Mouse (Mus musculus): ENCODE results near the gene Col5a3. TPM values are rescaled to one million over a fixed set of nuclear protein-coding genes. Genes with fewer than 3 reads are reported as not detected.
"Not testable (repeated sequence)": the region's sequence is repeated elsewhere in the genome, so short reads cannot be mapped to it uniquely, and the experiment has no call there.

Col5a3 gene
- polyA plus RNA-seq, 1 experiment, result 70.3 TPM

GRCm38 (mm10) chr9:20837184-20837947 is 22.5 kb upstream of the Col5a3 start:
- Histone ChIP-seq H3K36me3 (ENCODE audit: control insufficient read depth, insufficient read depth) (no peaks in the 10 kb centered on the region), H3K4me3 (no peak overlapping the region), H3K27me3 (ENCODE audit: control insufficient read depth, insufficient read depth, insufficient read length) (peaks cover 16% of the 10 kb centered on the region), H3K79me2 (ENCODE audit: control insufficient read depth, insufficient read depth) (no peaks in the 10 kb centered on the region), H3K4me2 (ENCODE audit: low read depth) (no peak overlapping the region), H3ac (ENCODE audit: control insufficient read depth, insufficient read length) (no peak overlapping the region)
- no peak for TF ChIP-seq POLR2A (IDR thresholded peaks at IDR 0.05; ENCODE audit: insufficient read length, low read depth)
- no peak for TF ChIP-seq REST (IDR thresholded peaks at IDR 0.05; ENCODE audit: insufficient read depth, insufficient read length)
- no peak for TF ChIP-seq MYOG (IDR thresholded peaks at IDR 0.05; ENCODE audit: control insufficient read depth in 1 of 3, insufficient read depth in 1 of 3, insufficient read length in 2 of 3, low read depth in 2 of 3)
- no peak for TF ChIP-seq E2F4 (IDR thresholded peaks at IDR 0.05; ENCODE audit: insufficient read depth)
- TF ChIP-seq SRF (IDR thresholded peaks at IDR 0.05; ENCODE audit: control insufficient read depth, insufficient read length, low read depth), result no peak
- no peak for TF ChIP-seq MAX (IDR thresholded peaks at IDR 0.05; ENCODE audit: low read depth)
- no peak for TF ChIP-seq TCF3 (IDR thresholded peaks at IDR 0.05; ENCODE audit: insufficient read length, low read depth)
- no peak for TF ChIP-seq MYOD1 (IDR thresholded peaks at IDR 0.05; ENCODE audit: control insufficient read depth in 1 of 3, insufficient read length in 2 of 3, low read depth in 2 of 3)
- no peak for TF ChIP-seq POLR2AphosphoS2 (IDR thresholded peaks at IDR 0.05; ENCODE audit: insufficient read length, low read depth)
- no peak for TF ChIP-seq TCF12 (IDR thresholded peaks at IDR 0.05; ENCODE audit: insufficient read depth, poor library complexity, severe bottlenecking)
- no peak for TF ChIP-seq CEBPB (IDR thresholded peaks at IDR 0.05; ENCODE audit: insufficient read depth, poor library complexity, severe bottlenecking)
- TF ChIP-seq USF1 (IDR thresholded peaks at IDR 0.05; ENCODE audit: low read depth), result no peak

GRCm38 (mm10) chr9:20835431-20835954 is 20.6 kb upstream of the Col5a3 start:
- not testable (repeated sequence) for H3K36me3 ChIP-seq (ENCODE audit: control insufficient read depth, insufficient read depth); H3ac ChIP-seq (ENCODE audit: control insufficient read depth, insufficient read length); H3K79me2 ChIP-seq (ENCODE audit: control insufficient read depth, insufficient read depth); H3K4me2 ChIP-seq (ENCODE audit: low read depth); H3K4me3 ChIP-seq
- H3K27me3 ChIP-seq (ENCODE audit: control insufficient read depth, insufficient read depth, insufficient read length), result peaks cover 16% of the 10 kb centered on the region

GRCm38 (mm10) chr9:20834881-20835280 is 20.0 kb upstream of the Col5a3 start:
- no peaks in the 10 kb centered on the region for H3K36me3 ChIP-seq (ENCODE audit: control insufficient read depth, insufficient read depth)
- no peak overlapping the region for H3ac ChIP-seq (ENCODE audit: control insufficient read depth, insufficient read length)
- no peaks in the 10 kb centered on the region for H3K79me2 ChIP-seq (ENCODE audit: control insufficient read depth, insufficient read depth)
- H3K4me2 ChIP-seq (ENCODE audit: low read depth), result no peak overlapping the region
- H3K27me3 ChIP-seq (ENCODE audit: control insufficient read depth, insufficient read depth, insufficient read length), result peaks cover 16% of the 10 kb centered on the region
- H3K4me3 ChIP-seq, result no peak overlapping the region
- TF ChIP-seq MAX (IDR thresholded peaks at IDR 0.05; ENCODE audit: low read depth) (no peak), REST (IDR thresholded peaks at IDR 0.05; ENCODE audit: insufficient read depth, insufficient read length) (no peak)

DNA sequence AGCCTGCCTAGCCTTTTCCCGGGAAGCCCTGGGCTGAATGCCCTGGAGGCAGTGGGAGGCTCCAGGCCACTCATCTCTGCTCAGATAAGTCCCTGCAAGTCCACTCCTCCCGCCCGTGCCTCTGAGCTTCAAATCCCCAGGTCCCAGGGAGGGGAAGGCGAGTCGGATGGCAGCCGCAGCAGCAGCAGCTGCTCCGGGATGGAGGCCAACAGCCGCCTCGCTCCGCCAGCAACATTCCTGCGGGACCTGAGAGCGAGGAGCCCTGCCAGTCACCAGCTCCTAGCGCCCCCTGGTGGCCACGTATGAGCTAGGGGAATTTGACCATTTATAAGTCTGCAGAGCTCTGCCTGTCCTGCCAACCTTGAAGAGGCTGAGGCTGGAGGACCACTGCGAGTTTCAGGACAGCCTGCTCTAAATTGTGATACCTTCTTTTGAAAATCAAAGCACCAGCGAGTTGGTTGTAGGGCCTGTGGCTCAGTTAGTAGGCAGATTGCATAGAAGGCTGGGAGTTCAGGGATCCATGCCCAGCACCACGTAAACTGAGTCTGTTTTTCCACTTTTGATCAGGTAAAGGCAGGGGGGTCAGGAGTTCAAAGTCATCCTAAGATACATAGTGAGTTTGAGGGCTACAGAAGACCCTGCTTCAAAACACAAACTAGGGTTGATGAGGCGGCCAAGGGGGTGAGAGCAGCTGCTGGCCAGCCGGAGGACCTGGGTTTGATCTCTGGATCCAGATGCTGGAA is 16.2 kb upstream of the Col5a3 start:
- peak; percentile 84 for TF ChIP-seq TCF3 (IDR thresholded peaks at IDR 0.05; ENCODE audit: insufficient read length, low read depth)
- TF ChIP-seq MYOG (IDR thresholded peaks at IDR 0.05; ENCODE audit: control insufficient read depth in 1 of 3, insufficient read depth in 1 of 3, insufficient read length in 2 of 3, low read depth in 2 of 3), result peak; percentile 81 to 98 (median 96)
- TF ChIP-seq MAX (IDR thresholded peaks at IDR 0.05; ENCODE audit: low read depth), result no peak
- peak in 2 of 3 experiments; percentile 96 to 98 for TF ChIP-seq MYOD1 (IDR thresholded peaks at IDR 0.05; ENCODE audit: control insufficient read depth in 1 of 3, insufficient read length in 2 of 3, low read depth in 2 of 3)
- no peaks in the 10 kb centered on the region for H3K79me2 ChIP-seq (ENCODE audit: control insufficient read depth, insufficient read depth)
- H3K36me3 ChIP-seq (ENCODE audit: control insufficient read depth, insufficient read depth), result no peaks in the 10 kb centered on the region
- no peak overlapping the region for H3K4me2 ChIP-seq (ENCODE audit: low read depth)
- no peak overlapping the region for H3K4me3 ChIP-seq
- H3ac ChIP-seq (ENCODE audit: control insufficient read depth, insufficient read length), result no peak overlapping the region
- peaks cover 16% of the 10 kb centered on the region for H3K27me3 ChIP-seq (ENCODE audit: control insufficient read depth, insufficient read depth, insufficient read length)

DNA sequence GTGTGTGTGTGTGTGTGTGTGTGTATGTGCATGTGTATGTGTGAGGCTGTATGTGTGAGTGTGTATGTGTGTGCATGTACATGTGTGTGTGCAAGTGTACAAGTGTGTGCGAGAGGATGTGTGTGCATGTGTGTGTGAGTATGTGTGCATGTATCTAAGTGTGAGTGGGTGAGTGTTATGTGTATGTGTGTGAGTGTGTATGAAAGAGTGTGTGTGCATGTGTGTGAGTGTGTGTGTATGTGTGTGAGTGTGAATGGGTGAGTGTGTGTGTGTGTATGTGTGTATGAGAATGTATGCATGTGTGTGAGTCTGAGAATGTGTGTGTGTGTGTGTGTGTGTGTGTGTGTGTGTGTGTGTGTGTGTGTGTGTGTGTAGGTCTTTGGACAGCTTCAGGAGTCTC is 13.3 kb upstream of the Col5a3 start:
- no peaks in the 10 kb centered on the region for H3K79me2 ChIP-seq (ENCODE audit: control insufficient read depth, insufficient read depth)

More for the DNA sequence above, 13.3 kb upstream of the Col5a3 start:
- H3K27me3 ChIP-seq (ENCODE audit: control insufficient read depth, insufficient read depth, insufficient read length), result peaks cover 6% of the 10 kb centered on the region
- no peak overlapping the region for H3K4me3 ChIP-seq
- no peak overlapping the region for H3K4me2 ChIP-seq (ENCODE audit: low read depth)
- TF ChIP-seq TCF3 (IDR thresholded peaks at IDR 0.05; ENCODE audit: insufficient read length, low read depth) (no peak), REST (IDR thresholded peaks at IDR 0.05; ENCODE audit: insufficient read depth, insufficient read length) (no peak), MAX (IDR thresholded peaks at IDR 0.05; ENCODE audit: low read depth) (no peak), CEBPB (IDR thresholded peaks at IDR 0.05; ENCODE audit: insufficient read depth, poor library complexity, severe bottlenecking) (no peak), POLR2AphosphoS2 (IDR thresholded peaks at IDR 0.05; ENCODE audit: insufficient read length, low read depth) (no peak), MYOG (IDR thresholded peaks at IDR 0.05; ENCODE audit: control insufficient read depth in 1 of 3, insufficient read depth in 1 of 3, insufficient read length in 2 of 3, low read depth in 2 of 3) (no peak), E2F4 (IDR thresholded peaks at IDR 0.05; ENCODE audit: insufficient read depth) (no peak), SRF (IDR thresholded peaks at IDR 0.05; ENCODE audit: control insufficient read depth, insufficient read length, low read depth) (no peak), USF1 (IDR thresholded peaks at IDR 0.05; ENCODE audit: low read depth) (no peak), MYOD1 (IDR thresholded peaks at IDR 0.05; ENCODE audit: control insufficient read depth in 1 of 3, insufficient read length in 2 of 3, low read depth in 2 of 3) (no peak), TCF12 (IDR thresholded peaks at IDR 0.05; ENCODE audit: insufficient read depth, poor library complexity, severe bottlenecking) (no peak), POLR2A (IDR thresholded peaks at IDR 0.05; ENCODE audit: insufficient read length, low read depth) (no peak)
- H3ac ChIP-seq (ENCODE audit: control insufficient read depth, insufficient read length), result no peak overlapping the region
- H3K36me3 ChIP-seq (ENCODE audit: control insufficient read depth, insufficient read depth), result no peaks in the 10 kb centered on the region

Data from myocyte (in vitro differentiated cells).